Mouse (Mus musculus) left cerebral cortex, postnatal 10 days (tissue): ENCODE results near the gene Brd1. TPM values are rescaled to one million over a fixed set of nuclear protein-coding genes. Genes with fewer than 3 reads are reported as not detected.

ENCODE experiments used
- total RNA-seq, 2 experiments: library from RNA; stranded (reverse); gene quantifications; 2 replicates each; pipeline ENCODE4 v1.2.3; 2021

Gene Brd1
- total RNA-seq, 2 experiments from 2014 or later: 47.7 to 48.7 TPM

Other genes with a start within 250 kb of the Brd1 start
- not detected for gene Zdhhc25, start 133.9 kb downstream of the Brd1 start, total RNA-seq
- 10 to 100 TPM; 14.0 to 15.6 TPM for gene Zbed4, start 17.4 kb upstream of the Brd1 start, total RNA-seq
- 10 to 100 TPM in 1 of 2 experiments, 1 to 10 TPM in 1; 8.8 to 10.4 TPM for gene Alg12, start 85.1 kb upstream of the Brd1 start, total RNA-seq
- gene Creld2, start 85.4 kb upstream of the Brd1 start, total RNA-seq: 10 to 100 TPM; 14.2 to 18.8 TPM
- gene Pim3, start 128.0 kb upstream of the Brd1 start, total RNA-seq: 10 to 100 TPM; 40.6 to 44.0 TPM
- 1 to 10 TPM; 1.3 to 1.7 TPM for gene Ttll8, start 220.2 kb upstream of the Brd1 start, total RNA-seq
- gene Mlc1, start 244.8 kb upstream of the Brd1 start, total RNA-seq: 10 to 100 TPM; 89.8 to 93.9 TPM
- gene Mov10l1, start 248.7 kb upstream of the Brd1 start, total RNA-seq: under 1 TPM in 1 of 2 experiments, not detected in 1; 0.85 TPM